Mouse (Mus musculus) forebrain, embryonic 14.5 days (tissue): ENCODE measurements at regions not wholly inside any gene's neighbourhood (a gene's known extent, or its start where the extent isn't known, plus 50 kb on each side); places are given as distances from the start of the nearest gene placed in this dataset.
A peak's percentile ranks its signal among the peaks of the same experiment; 100 is the strongest.

Experiments
- ATAC-seq: fragments of 200-750 bp; cut with Nextera tagmentation; 2 replicates; pipeline ENCODE4 v1.8.0; 2017; ENCODE audit warnings: mild to moderate bottlenecking, moderate library complexity
- DNase-seq: peaks from one replicate; pipeline ENCODE4 v3.0.0-alpha.2; 2015; ENCODE audit warnings: low spot score
- H3K27ac ChIP-seq: fragments of 300-500 bp; sonication (generic); 2 replicates; pipeline ENCODE4 v1.5.1; 2014; ENCODE audit warnings: low read depth, mild to moderate bottlenecking, control low read depth, low read length, moderate library complexity
- H3K27me3 ChIP-seq: fragments of 300-500 bp; sonication (generic); replicated peaks from 2 replicates; pipeline ENCODE4 v1.6.1; 2014; ENCODE audit warnings: low read length, control low read depth, mixed read lengths; ENCODE audit not compliant: control insufficient read depth, insufficient read depth
- H3K36me3 ChIP-seq: fragments of 300-500 bp; sonication (generic); 2 replicates; pipeline ENCODE4 v1.6.1; 2014; ENCODE audit warnings: low read length, control low read depth; ENCODE audit not compliant: control insufficient read depth, insufficient read depth
- H3K4me1 ChIP-seq: fragments of 300-500 bp; sonication (generic); 2 replicates; pipeline ENCODE4 v1.6.1; 2014; ENCODE audit warnings: antibody characterized with exemption, low read length, control low read depth; ENCODE audit not compliant: control insufficient read depth, insufficient read depth
- H3K4me2 ChIP-seq: fragments of 300-500 bp; sonication (generic); 2 replicates; pipeline ENCODE4 v1.6.1; 2014; ENCODE audit warnings: mild to moderate bottlenecking, control low read depth, low read length
- H3K4me3 ChIP-seq: fragments of 300-500 bp; sonication (generic); 2 replicates; pipeline ENCODE4 v1.5.1; 2014; ENCODE audit warnings: low read depth, low read length, control low read depth
- H3K9ac ChIP-seq: fragments of 300-500 bp; sonication (generic); 2 replicates; pipeline ENCODE4 v1.6.1; 2014; ENCODE audit warnings: mild to moderate bottlenecking, low read length, control low read depth, moderate library complexity
- H3K9me3 ChIP-seq: fragments of 300-500 bp; sonication (generic); replicated peaks from 2 replicates; pipeline ENCODE4 v1.6.1; 2016; ENCODE audit warnings: low read length, control low read depth, mixed read lengths; ENCODE audit not compliant: control insufficient read depth
- WGBS: fragments of 180-500 bp; shearing (Covaris S2); extraction: QIAGEN DNeasy Blood & Tissue Kit; methylation state at CpG from one replicate; pipeline ENCODE4 v1.1.7; 2014; 5-methylcytosine and 5-hydroxymethylcytosine counted together

DNA sequence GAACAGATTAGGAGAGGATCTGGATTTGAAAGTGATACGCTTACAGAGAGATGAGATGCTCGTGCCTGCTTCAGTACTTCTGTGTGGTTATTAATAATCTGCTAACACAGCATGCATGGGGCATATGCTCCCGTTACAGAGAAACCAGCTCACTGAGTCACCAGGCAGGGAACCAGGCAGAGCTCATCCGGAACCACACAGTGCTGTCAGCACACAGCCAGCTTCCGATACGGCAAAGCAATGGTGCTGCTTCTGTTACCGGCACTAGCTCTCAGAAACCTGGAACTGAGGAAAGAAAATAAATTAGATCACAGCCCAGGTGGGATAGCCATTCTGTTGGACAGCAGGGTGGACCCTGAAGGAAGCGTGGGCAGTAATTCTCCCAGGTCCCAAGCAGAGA, 216.1 kb upstream of the Sptlc3 start:
- no peaks in the 10 kb centered on the region for H3K27me3 ChIP-seq
- no peaks in the 10 kb centered on the region for H3K36me3 ChIP-seq
- no peaks in the 10 kb centered on the region for H3K4me1 ChIP-seq
- no peak overlapping the region for H3K4me2 ChIP-seq
- 92% methylated on average over 8 of the region's 8 CpGs for WGBS
- ATAC-seq (no peak), DNase-seq (no peak)
- no peak overlapping the region for H3K9ac ChIP-seq
- no peak overlapping the region for H3K4me3 ChIP-seq
- H3K27ac ChIP-seq: no peak overlapping the region
- H3K9me3 ChIP-seq: no peaks in the 10 kb centered on the region

- Histone ChIP-seq H3K27ac (no peak overlapping the region), H3K9ac (no peak overlapping the region), H3K4me1 (no peaks in the 10 kb centered on the region), H3K4me2 (no peak overlapping the region), H3K9me3 (no peaks in the 10 kb centered on the region), H3K36me3 (no peaks in the 10 kb centered on the region), H3K27me3 (no peaks in the 10 kb centered on the region), H3K4me3 (no peak overlapping the region)
- ATAC-seq (no peak; the same call in 1 of the 2 replicates), DNase-seq (peak; percentile 38)
- WGBS: 44% methylated on average over 3 of the region's 3 CpGs
Observed at GRCm38 (mm10) chr2:139281056-139281455, 212.7 kb upstream of the Sptlc3 start.

DNA sequence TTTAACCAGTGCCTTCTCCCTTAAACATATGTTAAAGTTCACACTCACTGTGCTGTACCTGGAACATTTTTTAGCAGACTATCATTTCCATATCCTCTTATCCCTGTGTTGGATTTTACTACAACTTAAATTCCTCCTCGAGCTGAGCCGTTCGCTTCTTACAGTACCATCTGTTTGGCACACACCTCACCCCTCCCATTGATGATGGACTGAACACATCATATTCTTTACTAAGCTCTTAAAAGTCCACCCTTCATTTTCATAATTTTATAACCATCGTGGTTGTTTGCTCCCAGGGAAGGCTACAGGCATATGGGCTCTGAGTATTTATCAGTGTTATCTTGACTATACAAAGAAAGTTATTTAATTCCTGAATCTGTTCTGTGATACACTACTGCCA, 209.4 kb upstream of the Sptlc3 start:
- WGBS: 73% methylated on average over 4 of the region's 4 CpGs
- Histone ChIP-seq H3K27ac (no peak overlapping the region), H3K36me3 (no peaks in the 10 kb centered on the region), H3K4me1 (no peaks in the 10 kb centered on the region), H3K4me2 (no peak overlapping the region), H3K4me3 (no peak overlapping the region), H3K27me3 (no peaks in the 10 kb centered on the region), H3K9me3 (no peaks in the 10 kb centered on the region), H3K9ac (no peak overlapping the region)
- ATAC-seq (no peak), DNase-seq (no peak)

- ATAC-seq (no peak), DNase-seq (no peak)
- Histone ChIP-seq H3K4me2 (no peak overlapping the region), H3K27me3 (no peaks in the 10 kb centered on the region), H3K9ac (no peak overlapping the region), H3K27ac (no peak overlapping the region), H3K9me3 (no peaks in the 10 kb centered on the region), H3K36me3 (no peaks in the 10 kb centered on the region), H3K4me3 (no peak overlapping the region), H3K4me1 (no peaks in the 10 kb centered on the region)
- WGBS: 56% methylated on average over 2 of the region's 2 CpGs
Observed at GRCm38 (mm10) chr2:139286446-139286845, 207.3 kb upstream of the Sptlc3 start.

DNA sequence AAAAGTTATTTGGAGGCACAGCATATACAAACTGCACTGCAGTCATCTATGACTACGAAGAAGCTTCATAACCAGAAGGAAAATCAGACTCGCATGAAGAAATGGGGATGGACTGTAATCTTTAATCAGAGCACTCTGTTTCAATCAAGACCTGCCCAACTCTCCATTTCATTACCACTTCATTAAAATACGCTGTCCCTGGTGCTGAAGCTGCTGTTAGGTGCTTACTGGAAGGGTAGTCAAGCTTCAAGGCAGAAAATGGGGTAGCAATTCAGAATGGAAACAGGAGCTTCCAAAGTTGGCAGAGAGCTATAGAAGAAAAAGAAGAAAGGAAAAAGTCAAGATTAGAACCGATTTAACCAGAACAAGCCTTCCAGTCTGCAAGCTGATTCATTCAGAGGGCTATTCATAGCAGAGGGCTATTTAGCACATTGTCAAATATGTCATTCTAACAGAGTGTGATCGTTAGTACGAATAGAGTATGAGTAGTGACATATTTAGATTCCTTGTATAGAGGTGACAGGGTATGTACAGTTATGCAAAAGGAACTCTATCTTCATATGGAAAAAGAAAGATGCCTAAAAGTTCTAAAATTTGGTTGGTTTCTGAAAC, 195.1 kb upstream of the Sptlc3 start:
- no peak overlapping the region for H3K4me3 ChIP-seq
- no peak overlapping the region for H3K4me2 ChIP-seq
- DNase-seq (peak; percentile 39), ATAC-seq (no peak)
- H3K36me3 ChIP-seq: no peaks in the 10 kb centered on the region
- no peaks in the 10 kb centered on the region for H3K27me3 ChIP-seq
- H3K27ac ChIP-seq: no peak overlapping the region
- H3K9me3 ChIP-seq: no peaks in the 10 kb centered on the region
- H3K4me1 ChIP-seq: no peaks in the 10 kb centered on the region
- H3K9ac ChIP-seq: no peak overlapping the region
- WGBS: 46% methylated on average over 6 of the region's 6 CpGs

DNA sequence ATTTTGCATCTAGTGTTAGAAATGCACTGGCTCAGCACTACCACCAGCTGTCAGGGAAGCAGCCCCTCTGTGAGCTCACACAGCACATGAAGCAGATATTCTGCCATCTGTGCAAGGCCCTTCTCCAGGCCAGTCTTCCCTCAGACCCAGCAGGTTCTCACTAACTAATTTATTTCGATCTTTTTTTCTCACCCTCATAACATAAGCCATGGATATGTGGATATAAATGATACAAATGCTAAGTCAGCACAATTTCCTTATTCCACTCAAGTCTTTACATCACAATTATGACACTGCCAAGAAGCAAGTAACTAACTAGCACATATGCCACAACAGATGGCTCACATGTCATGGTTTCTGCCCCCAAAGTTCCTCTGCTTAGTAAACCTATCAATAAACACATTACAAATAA, 182.3 kb upstream of the Sptlc3 start:
- DNase-seq: peak; percentile 89
- no peak overlapping the region for H3K9ac ChIP-seq
- 56% methylated on average over 1 of the region's 1 CpGs for WGBS

GRCm38 (mm10) chr2:139312053-139312452, 181.7 kb upstream of the Sptlc3 start:
- Histone ChIP-seq H3K27ac (0 out of 2 replicates have a peak overlapping the region, but pooled peaks have one; percentile 52), H3K9me3 (no peaks in the 10 kb centered on the region), H3K4me1 (no peaks in the 10 kb centered on the region), H3K4me3 (no peak overlapping the region), H3K9ac (no peak overlapping the region), H3K27me3 (no peaks in the 10 kb centered on the region), H3K36me3 (no peaks in the 10 kb centered on the region), H3K4me2 (no peak overlapping the region)
- DNase-seq (peak; percentile 10), ATAC-seq (no peak)
- WGBS: 79% methylated on average over 4 of the region's 4 CpGs

More for the DNA sequence above, 182.3 kb upstream of the Sptlc3 start:
- Histone ChIP-seq H3K27me3 (no peaks in the 10 kb centered on the region), H3K27ac (no peak overlapping the region), H3K4me1 (no peaks in the 10 kb centered on the region), H3K9me3 (no peaks in the 10 kb centered on the region), H3K36me3 (no peaks in the 10 kb centered on the region), H3K4me3 (no peak overlapping the region), H3K4me2 (no peak overlapping the region)
- peak; percentile 96 for ATAC-seq

DNA sequence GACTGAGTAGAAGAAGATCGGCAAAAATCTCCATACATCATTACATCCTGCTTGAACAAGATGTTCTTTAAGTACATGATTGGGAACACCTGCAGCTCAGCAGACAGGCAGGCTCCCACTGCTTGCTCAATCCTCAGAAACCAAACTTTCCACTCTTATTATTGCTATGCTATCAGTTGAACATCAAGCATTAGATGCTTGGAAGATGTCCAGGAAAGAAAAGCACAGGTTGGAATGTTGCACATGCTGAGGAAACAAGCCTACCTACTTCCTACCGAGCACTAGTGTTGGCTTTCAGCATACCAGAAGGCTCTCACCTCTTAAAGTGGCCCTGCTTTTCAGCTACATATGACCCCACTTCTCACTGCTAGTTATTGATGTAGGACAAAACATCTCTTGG, 171.2 kb upstream of the Sptlc3 start:
- no peaks in the 10 kb centered on the region for H3K9me3 ChIP-seq
- no peak for ATAC-seq
- H3K27ac ChIP-seq: no peak overlapping the region
- H3K4me3 ChIP-seq: no peak overlapping the region
- H3K36me3 ChIP-seq: no peaks in the 10 kb centered on the region
- no peaks in the 10 kb centered on the region for H3K27me3 ChIP-seq
- no peaks in the 10 kb centered on the region for H3K4me1 ChIP-seq
- DNase-seq: no peak
- no peak overlapping the region for H3K9ac ChIP-seq
- WGBS: 84% methylated on average over 2 of the region's 2 CpGs
- no peak overlapping the region for H3K4me2 ChIP-seq

- 64% methylated on average over 3 of the region's 3 CpGs for WGBS
- H3K9ac ChIP-seq: no peak overlapping the region
- no peak for ATAC-seq
- no peaks in the 10 kb centered on the region for H3K9me3 ChIP-seq
- H3K27me3 ChIP-seq: no peaks in the 10 kb centered on the region
- no peak for DNase-seq
- H3K4me2 ChIP-seq: no peak overlapping the region
- no peaks in the 10 kb centered on the region for H3K36me3 ChIP-seq
- H3K4me1 ChIP-seq: no peaks in the 10 kb centered on the region
- no peak overlapping the region for H3K27ac ChIP-seq
- H3K4me3 ChIP-seq: no peak overlapping the region
Observed at GRCm38 (mm10) chr2:139325501-139325900, 168.2 kb upstream of the Sptlc3 start.
